Mouse (Mus musculus): ENCODE measurements around the gene Tex48. TPM values are rescaled to one million over a fixed set of nuclear protein-coding genes. Genes with fewer than 3 reads are reported as not detected.

Tex48 gene
- polyA plus RNA-seq, 1 experiment from 2014 or later, result not detected

Other genes starting within 250 kb of the Tex48 start
- gene Akna, start 219.1 kb downstream of the Tex48 start, polyA plus RNA-seq (2014; fragmentation: Nextera tagmentation; extraction: Ambion mirVana), result 4.1 and 7.3 TPM in 2 replicates
- 8.0 and 8.7 TPM in 2 replicates for gene Whrn, start 126.4 kb downstream of the Tex48 start, polyA plus RNA-seq (2014; fragmentation: Nextera tagmentation; extraction: Ambion mirVana)
- 264 and 332 TPM in 2 replicates for gene Atp6v1g1, start 77.7 kb downstream of the Tex48 start, polyA plus RNA-seq (2014; fragmentation: Nextera tagmentation; extraction: Ambion mirVana)
- gene Tmem268, start 63.6 kb downstream of the Tex48 start, polyA plus RNA-seq (2014; fragmentation: Nextera tagmentation; extraction: Ambion mirVana), result 4.6 and 7.9 TPM in 2 replicates
- gene Gm11213, start 17.2 kb downstream of the Tex48 start, polyA plus RNA-seq (2014; fragmentation: Nextera tagmentation; extraction: Ambion mirVana), result not detected in 2 replicates
- gene Gm11214, start 41.0 kb upstream of the Tex48 start, polyA plus RNA-seq (2014; fragmentation: Nextera tagmentation; extraction: Ambion mirVana), result not detected in 2 replicates
- gene Tnfsf15, start 122.7 kb upstream of the Tex48 start, polyA plus RNA-seq (2014; fragmentation: Nextera tagmentation; extraction: Ambion mirVana), result 0.49 and 0.59 TPM in 2 replicates
- gene Tnfsf8, start 238.9 kb upstream of the Tex48 start, polyA plus RNA-seq (2014; fragmentation: Nextera tagmentation; extraction: Ambion mirVana), result not detected in 2 replicates